Mouse (Mus musculus): Measurements from ENCODE around the gene Iqgap2.

The Iqgap2 gene

GRCm38 (mm10) chr13:95891491-95891925 lies at the start of gene Iqgap2:
TSS of gene Iqgap2 (minus strand) at chr13:95891922.
- DNase-seq (ENCODE audit: low spot score in 2 of 2), result no peak

- peak in 1 of 2 experiments; percentile 3 for DNase-seq (ENCODE audit: low spot score in 2 of 2)
Measured at GRCm38 (mm10) chr13:95940811-95941210, 49.1 kb upstream of the Iqgap2 start.

GRCm38 (mm10) chr13:95924201-95924621 lies 32.5 kb upstream of the Iqgap2 start:
- DNase-seq (ENCODE audit: low spot score in 2 of 2), result no peak

- DNase-seq (ENCODE audit: low spot score in 2 of 2), result no peak
Measured at GRCm38 (mm10) chr13:95922626-95923025, 30.9 kb upstream of the Iqgap2 start.

GRCm38 (mm10) chr13:95918624-95919284 lies 27.0 kb upstream of the Iqgap2 start:
- DNase-seq (ENCODE audit: low spot score in 2 of 2), result no peak

GRCm38 (mm10) chr13:95913046-95913406 lies 21.3 kb upstream of the Iqgap2 start:
- no peak for DNase-seq (ENCODE audit: low spot score in 2 of 2)

- no peak for DNase-seq (ENCODE audit: low spot score in 2 of 2)
Measured at GRCm38 (mm10) chr13:95912157-95913045, 20.7 kb upstream of the Iqgap2 start.

GRCm38 (mm10) chr13:95910270-95910669 lies 18.5 kb upstream of the Iqgap2 start:
- DNase-seq (ENCODE audit: low spot score in 2 of 2), result no peak

- DNase-seq (ENCODE audit: low spot score in 2 of 2), result no peak
Measured at GRCm38 (mm10) chr13:95909244-95909643, 17.5 kb upstream of the Iqgap2 start.

- no peak for DNase-seq (ENCODE audit: low spot score in 2 of 2)
Measured at GRCm38 (mm10) chr13:95902696-95903095, 11.0 kb upstream of the Iqgap2 start.

- DNase-seq (ENCODE audit: low spot score in 2 of 2), result no peak
Measured at GRCm38 (mm10) chr13:95899885-95900650, 8.3 kb upstream of the Iqgap2 start.

- DNase-seq (ENCODE audit: low spot score in 2 of 2), result no peak
Measured at GRCm38 (mm10) chr13:95896501-95896900, 4.8 kb upstream of the Iqgap2 start.

- no peak for DNase-seq (ENCODE audit: low spot score in 2 of 2)
Measured at GRCm38 (mm10) chr13:95893166-95893565, 1.4 kb upstream of the Iqgap2 start.

GRCm38 (mm10) chr13:95892611-95893145 lies 956 bp upstream of the Iqgap2 start:
- peak in 1 of 2 experiments; percentile 33 for DNase-seq (ENCODE audit: low spot score in 2 of 2)

- peak; percentile 82 to 84 for DNase-seq (ENCODE audit: low spot score in 2 of 2)
Measured at GRCm38 (mm10) chr13:95891926-95892610, 346 bp upstream of the Iqgap2 start.

GRCm38 (mm10) chr13:95890851-95891471 lies 761 bp downstream of the Iqgap2 start:
- peak; percentile 51 to 60 for DNase-seq (ENCODE audit: low spot score in 2 of 2)

GRCm38 (mm10) chr13:95889981-95890545 lies 1.7 kb downstream of the Iqgap2 start:
- DNase-seq (ENCODE audit: low spot score in 2 of 2), result peak in 1 of 2 experiments; percentile 21

- DNase-seq (ENCODE audit: low spot score in 2 of 2), result no peak
Measured at GRCm38 (mm10) chr13:95889366-95889765, 2.4 kb downstream of the Iqgap2 start.

- DNase-seq (ENCODE audit: low spot score in 2 of 2), result no peak
Measured at GRCm38 (mm10) chr13:95888621-95889020, 3.1 kb downstream of the Iqgap2 start.

GRCm38 (mm10) chr13:95888170-95888569 lies 3.6 kb downstream of the Iqgap2 start:
- DNase-seq (ENCODE audit: low spot score in 2 of 2), result no peak

All from spleen, postnatal 10 days (tissue).